Mouse (Mus musculus) brain, adult 2 months (tissue): Measurements from ENCODE around the gene Thrb.

Source experiments
- DNase-seq: peaks from one replicate; pipeline ENCODE4 v3.0.0; 2011; ENCODE audit warnings: low read depth, low spot score

Gene Thrb

DNA sequence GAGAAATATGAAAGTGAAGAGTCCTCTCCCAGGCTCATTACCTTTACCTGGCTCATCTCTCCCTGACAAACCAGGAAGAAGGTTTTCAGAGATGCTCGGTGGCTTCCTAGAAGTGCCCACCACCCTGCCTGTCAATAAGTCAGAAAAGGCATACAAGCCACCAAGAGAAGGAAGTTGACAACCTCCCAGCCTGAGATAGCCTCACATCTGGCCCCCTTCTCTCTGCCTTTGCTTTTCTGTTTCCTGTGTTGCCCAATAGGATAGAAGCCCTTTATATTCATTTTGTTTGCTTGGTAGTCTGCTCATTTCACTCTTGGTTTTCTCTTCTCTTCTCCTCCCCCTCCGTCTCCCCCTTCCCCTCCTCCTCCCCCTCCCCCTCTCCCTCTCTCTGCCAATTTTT, 273.4 kb downstream of the Thrb start:
- DNase-seq = no peak

DNA sequence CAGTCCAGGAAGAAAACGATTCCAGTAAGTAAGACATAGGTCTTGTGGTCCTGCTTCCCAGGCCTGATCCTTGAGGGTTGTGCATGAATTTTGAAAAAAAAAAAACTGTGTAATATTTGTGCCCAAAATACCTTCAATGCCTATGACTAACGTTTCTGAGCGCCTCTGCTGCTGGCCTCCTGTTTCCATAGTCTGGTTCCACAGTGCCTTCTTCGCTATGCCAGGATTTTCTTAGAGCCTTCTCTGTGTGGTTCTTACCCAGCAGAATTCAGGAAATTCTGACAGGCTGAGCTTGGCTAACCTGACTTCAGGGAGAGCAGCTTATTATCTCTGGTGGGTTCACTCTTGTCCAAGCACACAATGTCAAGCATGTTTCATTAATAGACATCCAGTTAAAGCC, 274.7 kb downstream of the Thrb start:
- DNase-seq = peak; percentile 41

DNA sequence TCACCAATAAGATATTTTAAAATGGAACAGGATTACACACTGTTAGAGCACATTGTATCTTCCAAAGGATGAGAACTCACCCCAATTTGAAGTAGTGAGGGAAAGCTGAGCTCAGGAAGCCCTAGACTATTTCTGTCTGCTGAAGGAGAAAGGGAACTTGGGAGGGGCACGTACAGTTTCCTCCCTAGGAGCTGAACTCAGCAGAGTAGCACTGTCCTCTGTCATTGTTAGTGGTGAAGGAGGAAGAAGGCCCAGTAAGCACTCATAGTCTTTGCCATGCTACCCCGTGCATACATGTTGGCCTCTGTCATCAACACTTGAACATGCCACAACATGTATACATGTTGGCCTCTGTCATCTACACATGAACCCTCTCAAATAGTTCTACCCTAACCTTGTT, 294.0 kb downstream of the Thrb start:
- peak; percentile 13 for DNase-seq

DNA sequence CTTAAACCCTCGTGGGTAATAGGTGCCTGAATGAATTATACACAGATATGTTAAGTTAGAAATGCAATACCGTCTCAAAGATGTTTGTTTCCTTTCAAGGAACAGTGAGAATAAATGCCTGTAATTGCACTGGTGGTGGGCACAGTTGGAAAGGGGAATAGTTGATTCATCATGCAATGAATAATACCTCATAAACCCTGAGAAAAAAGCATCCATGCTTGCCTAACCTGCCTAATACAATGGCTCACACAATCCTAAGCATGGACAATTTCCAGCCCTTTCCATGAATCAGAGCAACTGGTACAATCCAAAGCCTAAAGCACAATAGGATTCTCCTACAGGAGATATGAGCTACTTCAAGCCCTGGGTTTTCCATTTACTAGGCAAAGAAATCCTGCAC, 299.8 kb downstream of the Thrb start:
- no peak for DNase-seq

DNA sequence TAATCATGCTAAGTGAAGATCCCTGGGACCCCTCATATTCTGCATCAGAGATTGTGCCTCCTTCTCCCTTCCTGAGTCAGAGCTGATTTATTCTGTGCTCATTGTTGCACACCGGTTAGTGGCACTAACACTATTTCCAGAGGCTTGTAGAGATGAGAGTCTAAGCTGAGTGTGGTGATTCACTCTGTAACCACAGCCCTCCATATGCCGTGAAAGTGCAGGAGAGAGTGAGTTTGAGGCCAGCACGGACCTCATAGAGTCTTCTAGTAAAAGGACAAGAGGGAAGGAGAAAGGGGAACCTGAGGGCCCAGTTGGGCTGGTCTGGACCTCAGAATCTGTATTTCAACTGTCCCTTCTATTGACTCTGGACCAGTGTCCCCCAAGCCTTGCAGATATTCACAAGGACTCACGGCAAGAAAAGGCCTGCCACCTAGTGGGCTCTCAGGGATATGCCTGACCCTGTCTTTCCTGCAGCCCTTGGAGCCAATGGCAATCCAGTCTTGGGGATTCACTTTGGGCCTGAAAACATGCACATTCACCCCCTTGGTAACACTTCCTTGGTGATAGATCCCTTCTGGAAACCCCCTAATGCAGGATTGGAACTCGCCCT, 307.2 kb downstream of the Thrb start:
- DNase-seq = peak; percentile 79

DNA sequence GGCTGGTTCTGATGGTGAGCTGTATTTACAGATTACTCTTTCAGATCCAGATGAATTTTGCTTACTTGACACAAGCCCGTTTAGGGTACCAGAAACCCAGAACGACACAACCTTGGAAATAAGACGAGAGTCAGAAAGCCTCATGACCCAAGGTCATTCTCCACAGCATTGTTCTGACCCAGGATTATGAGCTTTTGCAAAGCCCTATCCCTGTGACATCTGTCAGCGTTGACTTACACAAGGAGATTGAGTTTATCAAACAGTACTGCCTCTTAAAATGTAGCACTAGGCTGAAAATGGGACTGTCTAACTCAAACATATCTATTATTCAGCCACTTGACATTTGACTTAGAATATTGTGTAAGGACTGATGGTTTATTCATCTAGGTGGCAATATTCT, 312.1 kb downstream of the Thrb start:
- DNase-seq = no peak

DNA sequence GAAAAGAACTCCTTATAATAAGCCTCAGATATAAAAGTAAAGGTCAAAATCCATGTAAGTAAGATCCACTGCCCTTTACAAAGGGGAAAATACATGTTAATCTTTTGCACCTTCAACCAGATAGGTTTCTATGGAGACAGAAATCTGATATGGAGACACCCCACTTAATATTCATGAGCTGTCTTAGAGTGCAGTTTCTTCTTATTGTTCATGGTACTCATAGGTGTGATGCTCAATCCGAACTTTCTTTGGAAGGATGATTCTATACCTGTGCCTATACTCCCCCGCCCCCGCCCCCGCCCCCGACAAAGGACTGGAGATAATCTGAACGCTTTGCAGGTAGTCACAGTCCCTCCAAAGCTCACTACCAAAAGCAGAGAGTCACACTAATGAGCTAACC, 312.6 kb downstream of the Thrb start:
- no peak for DNase-seq

DNA sequence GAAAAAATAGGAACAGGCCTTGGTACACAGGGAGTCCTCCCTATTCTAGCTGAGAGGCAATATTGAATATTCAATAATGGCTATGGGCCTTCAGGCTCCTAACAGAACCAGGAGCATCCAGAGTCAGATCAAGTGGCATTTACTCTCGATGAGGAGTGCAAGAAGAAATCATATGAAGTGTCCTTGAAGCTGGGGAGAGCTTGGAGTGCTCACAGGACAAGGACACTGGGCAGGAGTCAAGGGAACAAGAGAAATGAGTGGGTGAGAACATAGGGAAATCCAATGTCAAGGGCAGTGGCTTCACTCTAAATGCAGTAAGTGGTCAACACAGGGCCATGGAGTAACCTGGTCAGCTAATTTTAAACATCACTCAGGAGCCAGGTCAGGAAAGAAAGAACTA, 315.7 kb downstream of the Thrb start:
- no peak for DNase-seq

DNA sequence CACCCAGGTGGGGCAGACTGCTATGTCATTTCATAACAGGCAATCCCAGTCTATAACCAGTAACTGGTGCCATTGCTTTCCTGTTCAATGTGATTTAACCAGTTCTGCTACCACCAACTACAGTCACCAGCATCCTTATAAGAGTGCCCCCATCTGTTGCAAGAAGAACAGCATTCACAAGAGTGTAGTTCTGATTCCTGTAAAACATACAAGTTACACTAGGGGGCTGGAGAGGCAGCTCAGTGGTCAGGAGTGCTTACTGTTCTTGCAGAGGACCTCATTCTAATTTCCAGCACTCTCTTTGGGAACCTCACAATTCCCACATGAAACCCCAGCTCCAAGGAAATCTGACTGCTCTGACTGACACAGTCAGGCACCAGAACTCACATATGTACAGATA, 318.2 kb downstream of the Thrb start:
- DNase-seq = no peak

DNA sequence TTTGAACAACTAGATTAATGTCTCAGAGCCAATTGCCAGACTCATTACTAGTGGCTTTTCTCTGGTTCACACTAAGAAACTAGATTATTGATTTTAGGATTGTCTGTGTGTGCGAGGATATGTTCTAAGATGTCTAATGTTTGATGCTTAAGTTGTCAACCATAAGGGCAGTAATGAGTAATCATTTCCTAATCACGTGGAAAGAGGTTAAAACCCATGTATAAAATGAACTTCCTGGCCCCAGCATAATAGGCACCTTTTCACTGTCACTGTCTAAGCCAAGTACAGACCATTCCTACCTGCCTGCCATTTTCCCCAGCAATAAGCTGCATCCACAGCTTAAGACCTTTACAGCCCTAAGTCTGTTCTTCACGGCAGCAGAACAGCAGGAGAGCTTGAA, 321.2 kb downstream of the Thrb start:
- DNase-seq = no peak

DNA sequence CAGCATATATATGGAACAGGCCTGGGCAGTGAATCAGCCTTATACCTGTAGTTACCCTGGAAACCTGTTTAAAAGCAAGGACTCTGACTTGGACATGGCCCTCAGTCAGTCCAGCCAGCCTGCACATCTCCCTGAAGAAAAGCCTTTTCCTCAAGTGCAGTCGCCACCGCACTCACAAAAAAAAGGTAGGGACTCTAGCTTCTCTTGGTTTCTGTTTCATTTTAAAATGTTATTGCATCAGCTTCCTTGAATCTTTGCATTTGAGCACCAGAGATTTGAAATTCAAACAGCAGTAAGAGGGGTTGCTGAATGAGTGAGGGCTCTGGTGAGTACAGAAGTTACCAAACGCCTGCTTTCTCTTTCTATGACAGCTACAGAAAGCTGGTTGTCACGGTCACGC, 322.0 kb downstream of the Thrb start:
- DNase-seq = no peak

DNA sequence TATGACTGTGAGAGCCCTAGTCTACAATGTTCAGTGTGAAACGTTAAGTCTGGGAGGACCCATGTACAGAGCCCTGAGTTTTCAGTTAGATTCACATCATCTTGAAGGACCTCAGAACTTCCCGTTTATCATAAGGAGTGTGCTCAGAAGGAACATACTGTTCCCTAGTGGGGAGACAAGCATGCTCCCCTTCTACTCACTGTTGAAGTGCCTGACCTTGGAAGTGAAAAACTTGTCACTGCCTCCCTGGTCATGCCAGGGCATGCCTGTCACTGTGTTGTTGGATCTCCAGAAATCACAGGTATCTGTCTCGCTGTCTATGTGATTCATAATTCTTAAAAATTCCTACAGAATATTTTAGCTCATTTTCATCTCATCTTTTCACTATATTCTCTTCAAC, 323.3 kb downstream of the Thrb start:
- no peak for DNase-seq

DNA sequence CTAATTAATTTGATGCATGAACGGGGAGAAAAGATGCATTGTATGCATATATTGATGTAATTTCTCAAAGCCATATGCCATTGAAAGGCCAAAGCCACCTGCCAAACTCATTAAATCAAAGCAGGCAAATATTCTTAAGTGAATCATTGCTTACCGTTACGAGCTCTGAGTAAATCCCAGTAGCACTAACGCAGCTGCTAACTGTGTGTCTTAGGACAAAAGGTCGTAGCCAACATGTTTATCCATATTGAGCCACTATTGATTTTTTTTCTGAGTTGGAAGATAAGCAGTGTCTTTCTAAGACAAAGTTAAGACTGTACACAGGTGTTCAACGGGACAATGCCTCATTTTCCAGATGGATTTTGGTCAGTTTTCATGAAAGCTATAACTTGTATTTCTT, 323.8 kb downstream of the Thrb start:
- DNase-seq = no peak

DNA sequence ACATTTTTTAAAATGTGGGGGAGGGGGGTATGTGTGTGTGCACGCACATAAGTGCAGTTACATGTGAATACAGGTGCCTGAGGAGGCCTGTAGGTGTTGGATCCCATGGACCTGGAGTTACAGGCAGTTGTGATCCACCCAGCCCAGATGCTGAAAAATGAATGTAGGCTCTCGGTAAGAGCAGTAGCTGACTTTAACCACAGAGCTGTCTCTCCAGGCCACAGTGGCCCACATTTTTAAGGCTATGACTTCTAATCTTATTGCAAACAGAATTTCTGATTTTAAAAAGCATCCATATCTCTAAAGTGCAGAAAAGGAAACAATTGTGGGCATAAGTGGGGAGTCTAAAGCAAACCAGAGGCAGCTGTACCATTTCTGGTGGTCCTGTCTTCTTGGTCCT, 328.5 kb downstream of the Thrb start:
- DNase-seq = no peak

DNA sequence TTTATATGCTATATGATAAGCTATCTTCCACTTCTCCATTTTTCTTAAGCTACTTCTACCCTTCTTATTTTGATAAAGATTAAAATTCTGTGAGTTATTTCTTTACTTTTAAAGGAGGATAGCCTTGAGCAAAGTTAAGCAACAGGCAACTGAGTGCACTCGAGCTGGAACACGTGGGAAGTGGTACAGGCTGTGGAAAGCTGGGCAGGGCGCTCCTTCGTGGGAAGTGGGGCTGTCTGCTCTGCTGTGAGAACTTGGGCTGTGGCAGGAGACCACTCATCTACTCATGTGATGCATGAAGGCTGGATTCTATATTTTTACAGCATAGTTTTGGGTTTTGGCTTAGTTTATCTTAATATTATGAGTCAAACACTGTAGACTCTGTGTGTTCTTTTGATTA, 329.1 kb downstream of the Thrb start:
- DNase-seq = peak; percentile 47

DNA sequence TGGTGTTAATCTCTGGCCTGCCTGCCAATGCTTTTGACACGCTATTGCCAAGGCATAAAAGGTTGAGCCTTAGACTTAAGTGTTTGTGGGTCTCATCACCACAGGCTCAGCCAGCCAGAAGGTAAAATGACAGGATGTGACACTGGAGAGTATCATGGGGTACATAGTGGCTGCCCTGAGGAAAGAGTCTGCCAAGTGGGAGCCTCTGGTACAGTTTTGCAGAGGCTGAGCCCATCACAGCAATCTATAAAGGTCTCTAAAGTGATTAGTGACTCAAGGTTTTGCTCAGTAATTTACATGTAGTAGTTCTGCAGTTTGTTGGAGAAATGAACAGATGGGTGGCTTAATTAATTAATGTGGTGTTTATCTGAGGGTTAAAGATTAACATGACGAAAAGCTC, 330.1 kb downstream of the Thrb start:
- no peak for DNase-seq

DNA sequence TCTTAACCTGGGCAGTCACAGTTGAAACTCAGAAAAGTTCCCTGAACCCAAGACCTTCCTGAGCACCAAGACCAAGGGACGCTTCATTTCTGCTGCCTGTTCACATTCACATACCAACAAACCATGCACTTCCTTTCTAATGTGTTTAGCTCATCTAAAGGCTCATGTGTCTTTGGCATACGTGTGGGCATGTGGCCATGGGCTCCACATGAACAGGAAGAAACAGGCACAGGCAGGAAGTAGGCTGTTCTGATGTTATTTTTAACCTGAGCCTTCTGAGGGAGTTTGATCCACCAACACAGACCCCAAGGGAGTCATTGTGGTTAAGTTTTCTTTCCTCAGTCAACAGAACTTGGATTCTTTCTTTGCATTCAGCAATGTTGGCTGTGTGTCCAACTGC, 341.8 kb downstream of the Thrb start:
- no peak for DNase-seq

DNA sequence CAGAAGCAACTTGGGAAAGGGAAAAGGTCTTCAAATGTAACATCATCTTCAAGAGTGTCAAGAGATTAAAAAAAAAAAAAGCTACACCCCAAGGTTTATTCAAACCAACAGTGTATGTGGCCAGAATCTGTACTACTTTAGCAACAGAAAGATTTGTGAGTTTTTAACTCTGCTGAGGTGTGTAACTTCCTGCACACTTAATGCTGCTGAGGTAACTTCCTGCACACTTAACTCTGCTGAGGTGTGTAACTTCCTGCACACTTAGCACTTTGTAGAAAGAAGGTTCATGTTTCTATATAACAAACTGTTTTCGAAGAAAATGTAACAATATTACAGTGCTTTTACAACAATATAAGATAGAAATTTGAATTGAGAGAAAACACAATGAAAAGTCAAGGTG, 343.6 kb downstream of the Thrb start:
- no peak for DNase-seq

DNA sequence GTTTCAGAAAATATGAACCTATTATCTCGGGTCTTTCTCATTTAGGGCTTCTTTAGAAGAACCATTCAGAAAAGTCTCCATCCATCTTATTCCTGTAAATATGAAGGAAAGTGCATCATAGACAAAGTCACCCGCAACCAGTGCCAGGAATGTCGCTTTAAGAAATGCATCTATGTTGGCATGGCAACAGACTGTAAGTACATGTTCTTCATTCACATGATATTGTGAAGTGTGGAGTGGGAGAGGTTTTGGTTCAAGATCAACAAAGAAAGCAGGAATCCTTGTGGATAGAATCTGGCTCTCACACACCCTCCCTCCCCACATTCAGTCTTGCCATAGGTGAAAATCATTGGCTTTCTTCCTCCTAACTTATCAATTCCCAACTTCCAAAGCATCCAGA, 348.5 kb downstream of the Thrb start:
- peak; percentile 45 for DNase-seq

DNA sequence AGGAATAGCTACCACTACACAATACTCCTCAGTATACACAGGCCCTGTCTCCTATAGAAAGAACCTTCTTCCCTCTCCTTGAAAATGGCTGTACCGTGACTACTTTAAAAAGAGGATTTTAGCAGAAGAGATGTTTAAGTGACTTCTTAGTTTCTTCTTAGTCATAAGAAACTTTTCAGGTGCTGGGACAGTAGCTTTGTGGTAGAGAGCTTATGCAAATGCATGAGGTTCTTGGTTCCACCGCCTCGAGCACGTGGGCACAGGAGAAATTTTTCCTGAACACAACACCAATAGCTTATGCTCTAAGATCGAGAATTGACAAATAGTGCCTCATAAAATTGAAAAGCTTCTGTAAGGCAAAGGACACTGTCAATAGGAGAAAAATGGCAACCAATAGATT, 356.5 kb downstream of the Thrb start:
- no peak for DNase-seq

DNA sequence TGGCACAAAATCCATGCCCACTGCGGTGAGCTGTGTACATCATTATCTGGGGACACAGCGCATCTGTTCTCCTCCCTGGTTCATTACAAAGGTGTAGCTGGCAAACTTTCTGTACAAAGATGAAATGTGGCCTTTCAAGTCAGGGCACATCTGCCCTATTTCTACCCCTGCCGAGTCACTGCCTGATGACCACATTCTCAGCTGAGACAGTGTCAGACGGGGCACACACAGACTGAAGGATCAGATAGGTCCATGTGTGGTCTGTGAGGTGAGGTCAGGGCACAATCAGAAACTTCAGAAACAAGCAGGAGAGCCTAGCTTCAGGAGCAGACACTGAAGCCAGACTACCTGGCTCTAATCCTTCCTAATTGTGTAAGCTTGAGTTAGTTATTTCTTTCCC, 360.1 kb downstream of the Thrb start:
- no peak for DNase-seq

DNA sequence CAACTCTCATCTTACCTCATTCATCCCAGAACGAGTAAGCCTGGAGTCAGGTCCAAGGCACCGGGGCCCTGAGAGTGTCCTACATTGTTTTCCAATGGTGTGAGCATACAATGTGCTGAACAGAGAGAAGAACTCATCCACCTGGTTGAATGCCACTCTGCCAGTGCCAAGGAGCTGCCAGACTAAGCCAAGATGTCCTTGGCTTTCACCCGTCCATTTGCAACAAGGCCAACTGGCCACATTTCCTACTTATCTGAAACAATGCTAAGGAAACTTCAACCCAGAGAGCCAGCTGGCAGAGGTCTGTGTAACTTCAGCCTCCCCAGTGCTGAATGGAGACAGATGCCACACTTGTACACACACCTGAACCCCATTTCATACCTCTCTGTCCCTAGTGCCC, 360.6 kb downstream of the Thrb start:
- DNase-seq = peak; percentile 36

DNA sequence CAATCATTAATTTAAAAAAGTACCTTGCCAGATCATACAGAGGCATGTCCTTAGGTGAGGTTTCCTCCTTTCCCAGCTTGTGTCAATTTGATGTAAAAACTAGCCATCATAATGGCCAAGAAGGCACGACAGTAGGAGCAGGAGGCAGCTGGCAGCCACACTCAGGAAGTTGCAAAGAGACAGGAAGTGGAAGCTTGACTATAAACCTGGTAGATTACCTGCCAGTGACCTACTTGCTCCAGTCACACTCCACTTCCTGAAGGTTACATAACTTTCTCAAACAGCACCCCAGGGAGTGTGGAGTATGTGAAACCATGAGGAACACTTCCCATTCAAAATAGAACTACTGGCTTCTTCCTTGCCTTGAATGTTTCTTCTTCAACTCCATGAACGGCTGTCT, 361.7 kb downstream of the Thrb start:
- peak; percentile 20 for DNase-seq

DNA sequence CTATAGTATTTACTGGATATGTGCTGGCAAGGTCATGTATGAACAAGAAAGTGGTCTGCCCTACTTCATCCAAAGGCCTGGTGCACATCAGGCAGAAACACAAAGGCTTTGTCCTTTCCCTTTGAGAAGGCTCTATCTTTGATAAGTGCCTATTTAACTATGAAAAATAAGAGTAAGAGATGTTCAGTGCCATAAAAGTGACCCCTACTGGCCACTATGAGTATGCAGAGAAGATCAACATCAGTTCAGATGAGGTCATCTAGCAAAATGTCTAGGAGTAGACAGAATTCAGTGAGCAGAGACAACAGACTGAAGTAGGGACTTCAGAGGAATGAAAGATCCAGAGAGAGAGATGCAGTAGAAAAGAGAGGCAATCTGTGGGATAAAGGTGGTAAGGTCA, 362.3 kb downstream of the Thrb start:
- no peak for DNase-seq

DNA sequence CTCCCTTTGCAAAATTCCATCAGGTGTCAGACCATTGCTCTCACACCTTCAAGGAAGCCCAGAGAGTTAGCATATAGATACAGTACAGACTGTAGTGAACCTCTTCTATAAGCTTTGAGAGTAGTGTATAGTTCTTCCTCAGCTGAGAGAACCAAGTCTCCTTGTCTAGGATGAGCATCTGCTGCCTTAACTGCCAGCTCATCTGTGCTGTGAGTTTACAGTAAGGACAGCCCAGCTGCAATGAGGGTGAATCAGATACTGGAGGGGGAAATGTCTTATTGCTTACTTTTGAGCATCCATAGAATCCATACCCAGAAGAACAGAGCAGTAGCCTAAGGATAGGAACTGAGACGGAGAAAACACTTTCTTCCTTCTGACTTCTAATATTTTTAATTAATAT, 367.8 kb downstream of the Thrb start:
- peak; percentile 59 for DNase-seq
